Mouse (Mus musculus) thymus, adult 2 months (tissue): ENCODE measurements around the gene Rad18. TPM values are rescaled to one million over a fixed set of nuclear protein-coding genes. Genes with fewer than 3 reads are reported as not detected.

Experiments used
- DNase-seq: peaks from one replicate; pipeline ENCODE4 v3.0.0; 2021
- H3K27ac ChIP-seq: fragments of 200-500 bp; 2 replicates; pipeline ENCODE4 v1.5.1; 2012; ENCODE audit warnings: low read length, control low read depth; ENCODE audit not compliant: control insufficient read depth, insufficient read depth
- H3K27me3 ChIP-seq: fragments of 200-500 bp; 2 replicates; pipeline ENCODE4 v1.6.1; 2012; ENCODE audit warnings: mild to moderate bottlenecking, low read length, moderate library complexity, mixed read lengths; ENCODE audit not compliant: control insufficient read depth, insufficient read depth
- H3K36me3 ChIP-seq: fragments of 200-500 bp; 2 replicates; pipeline ENCODE4 v1.6.1; 2012; ENCODE audit warnings: mild to moderate bottlenecking, low read length, moderate library complexity; ENCODE audit not compliant: control insufficient read depth, insufficient read depth
- H3K4me1 ChIP-seq: fragments of 200-500 bp; replicated peaks from 2 replicates; pipeline ENCODE4 v1.6.1; 2012; ENCODE audit warnings: low read length; ENCODE audit not compliant: control insufficient read depth, insufficient read depth
- H3K4me3 ChIP-seq: fragments of 200-500 bp; 2 replicates; pipeline ENCODE4 v1.5.1; 2012; ENCODE audit warnings: mild to moderate bottlenecking, low read length, control low read depth, moderate library complexity; ENCODE audit not compliant: control insufficient read depth, insufficient read depth
- CTCF ChIP-seq: fragments of 200-500 bp; IDR thresholded peaks from 2 replicates; pipeline ENCODE4 v1.5.1; 2012; ENCODE audit warnings: mild to moderate bottlenecking, control low read depth, low read length, moderate library complexity, borderline replicate concordance; ENCODE audit not compliant: control insufficient read depth, poor library complexity, insufficient read depth; ENCODE audit errors: extremely low read depth
- POLR2A ChIP-seq: fragments of 200-500 bp; IDR thresholded peaks from 2 replicates; pipeline ENCODE4 v1.6.1; 2012; ENCODE audit warnings: mild to moderate bottlenecking, low read length, control low read depth, moderate library complexity; ENCODE audit not compliant: control insufficient read depth, poor library complexity, insufficient read depth; ENCODE audit errors: extremely low read depth
- WGBS: fragments of 180-500 bp; shearing (Covaris S2); methylation state at CpG from one replicate; pipeline ENCODE4 v1.1.7; 2018; 5-methylcytosine and 5-hydroxymethylcytosine counted together
- polyA plus RNA-seq: library from polyadenylated mRNA; depleted of rRNA; stranded (reverse); fragments of >200 nt; gene quantifications from 2 replicates; pipeline ENCODE4 v1.2.3, GENCODE M21; 2012

The Rad18 gene
- polyA plus RNA-seq, 1 experiment: 6.6 TPM

DNA sequence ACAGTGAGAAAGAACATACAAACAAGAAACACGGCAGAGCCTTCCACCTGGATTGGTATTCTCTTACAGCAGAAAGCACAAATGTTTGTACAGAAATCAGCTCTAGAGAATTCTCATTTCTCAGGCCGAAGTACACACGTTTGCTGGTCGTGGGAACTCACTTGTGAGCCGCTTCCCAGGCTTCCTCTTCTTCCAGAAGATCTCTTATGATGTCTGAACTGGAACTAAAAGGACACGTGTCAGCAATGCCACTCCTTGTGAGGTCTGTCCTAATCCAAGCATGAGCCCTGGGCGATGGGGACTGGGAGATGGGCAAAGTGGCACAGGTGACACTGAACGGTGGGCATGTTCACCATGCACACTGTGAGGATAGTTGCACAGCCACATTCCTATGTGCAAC lies 68.2 kb downstream of the Rad18 start:
- 96% methylated on average over 8 of the region's 8 CpGs for WGBS
- Histone ChIP-seq H3K36me3 (no peaks in the 10 kb centered on the region; the same call in 1 of the 2 replicates), H3K27me3 (no peaks in the 10 kb centered on the region), H3K4me1 (no peaks in the 10 kb centered on the region), H3K27ac (no peak overlapping the region), H3K4me3 (no peak overlapping the region)
- DNase-seq: no peak
- TF ChIP-seq POLR2A (no peak), CTCF (no peak)

GRCm38 (mm10) chr6:112622321-112622720 lies 74.2 kb downstream of the Rad18 start:
- Histone ChIP-seq H3K27ac (no peak overlapping the region), H3K36me3 (no peaks in the 10 kb centered on the region), H3K4me3 (no peak overlapping the region), H3K4me1 (no peaks in the 10 kb centered on the region), H3K27me3 (no peaks in the 10 kb centered on the region)
- DNase-seq: no peak
- WGBS: 95% methylated on average over 4 of the region's 4 CpGs
- no peak for TF ChIP-seq POLR2A

- Histone ChIP-seq H3K4me1 (no peaks in the 10 kb centered on the region), H3K27me3 (no peaks in the 10 kb centered on the region), H3K4me3 (no peak overlapping the region), H3K27ac (no peak overlapping the region), H3K36me3 (no peaks in the 10 kb centered on the region)
- no peak for TF ChIP-seq CTCF
- no peak for DNase-seq
- WGBS: 43% methylated on average over 5 of the region's 5 CpGs
Measured at GRCm38 (mm10) chr6:112620027-112620426, 76.5 kb downstream of the Rad18 start.

GRCm38 (mm10) chr6:112617728-112618318 lies 78.7 kb downstream of the Rad18 start:
- Histone ChIP-seq H3K27ac (no peak overlapping the region), H3K4me1 (no peaks in the 10 kb centered on the region), H3K36me3 (no peaks in the 10 kb centered on the region), H3K4me3 (no peak overlapping the region), H3K27me3 (no peaks in the 10 kb centered on the region)
- WGBS: 97% methylated on average over 4 of the region's 4 CpGs
- TF ChIP-seq POLR2A: no peak
- TF ChIP-seq CTCF: no peak
- no peak for DNase-seq

DNA sequence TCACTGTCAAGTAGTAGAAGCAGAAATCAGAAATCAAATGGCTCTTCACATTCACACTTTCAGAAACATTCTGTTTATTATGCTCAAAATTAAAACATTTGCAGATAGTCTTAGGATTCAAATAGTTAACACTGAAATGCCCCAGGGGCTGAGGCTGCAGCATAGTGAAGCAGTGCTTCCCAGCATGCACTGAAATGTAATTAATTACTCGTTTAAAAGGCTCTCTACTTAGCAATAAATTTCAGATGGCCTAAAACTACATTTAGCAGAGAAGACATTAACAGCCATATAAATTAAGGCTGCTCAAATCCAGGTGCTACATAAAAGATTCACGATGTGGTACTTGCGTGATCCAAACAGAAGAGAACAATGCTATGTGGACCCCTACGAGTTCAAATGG lies 87.5 kb downstream of the Rad18 start:
- no peaks in the 10 kb centered on the region for H3K27me3 ChIP-seq
- no peak overlapping the region for H3K4me3 ChIP-seq
- H3K36me3 ChIP-seq: no peaks in the 10 kb centered on the region
- no peak overlapping the region for H3K27ac ChIP-seq
- TF ChIP-seq POLR2A (no peak), CTCF (no peak)
- no peak for DNase-seq
- 94% methylated on average over 4 of the region's 4 CpGs for WGBS
- H3K4me1 ChIP-seq: no peaks in the 10 kb centered on the region

GRCm38 (mm10) chr6:112603866-112604265 lies 92.6 kb downstream of the Rad18 start:
- Histone ChIP-seq H3K27ac (no peak overlapping the region), H3K27me3 (no peaks in the 10 kb centered on the region), H3K36me3 (no peaks in the 10 kb centered on the region), H3K4me3 (no peak overlapping the region), H3K4me1 (no peaks in the 10 kb centered on the region)
- no peak for DNase-seq
- TF ChIP-seq CTCF (no peak), POLR2A (no peak)

DNA sequence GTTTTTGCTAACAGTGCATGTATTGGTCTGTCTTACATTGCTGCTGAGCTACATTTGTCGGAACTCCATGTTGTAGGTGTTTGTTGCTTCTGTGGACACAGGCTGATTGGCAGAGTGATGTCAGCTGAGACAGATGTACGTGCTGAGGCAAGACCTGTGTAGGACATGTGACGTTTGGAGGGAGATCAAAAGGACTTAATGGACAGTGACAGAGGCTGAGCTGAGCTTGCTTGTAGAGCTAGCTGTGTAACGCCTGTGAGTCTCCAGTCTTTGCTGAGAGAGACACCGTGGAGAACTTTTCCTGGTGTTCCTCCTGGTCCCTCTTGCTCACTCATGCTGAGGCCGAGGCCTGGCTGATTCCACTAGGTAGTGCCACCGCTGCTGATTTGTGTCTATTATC lies 101.5 kb downstream of the Rad18 start:
- no peak for DNase-seq
- WGBS: 96% methylated on average over 7 of the region's 7 CpGs

More for the DNA sequence above, 101.5 kb downstream of the Rad18 start:
- H3K4me1 ChIP-seq: no peaks in the 10 kb centered on the region
- H3K4me3 ChIP-seq: no peak overlapping the region
- no peak overlapping the region for H3K27ac ChIP-seq
- no peak for TF ChIP-seq POLR2A
- no peak for TF ChIP-seq CTCF
- H3K36me3 ChIP-seq: no peaks in the 10 kb centered on the region
- no peaks in the 10 kb centered on the region for H3K27me3 ChIP-seq
